Mouse (Mus musculus): ENCODE measurements around the gene Nav2. TPM values are rescaled to one million over a fixed set of nuclear protein-coding genes. Genes with fewer than 3 reads are reported as not detected.

The Nav2 gene
- polyA plus RNA-seq, 1 experiment from 2014 or later = 2.8 TPM

DNA sequence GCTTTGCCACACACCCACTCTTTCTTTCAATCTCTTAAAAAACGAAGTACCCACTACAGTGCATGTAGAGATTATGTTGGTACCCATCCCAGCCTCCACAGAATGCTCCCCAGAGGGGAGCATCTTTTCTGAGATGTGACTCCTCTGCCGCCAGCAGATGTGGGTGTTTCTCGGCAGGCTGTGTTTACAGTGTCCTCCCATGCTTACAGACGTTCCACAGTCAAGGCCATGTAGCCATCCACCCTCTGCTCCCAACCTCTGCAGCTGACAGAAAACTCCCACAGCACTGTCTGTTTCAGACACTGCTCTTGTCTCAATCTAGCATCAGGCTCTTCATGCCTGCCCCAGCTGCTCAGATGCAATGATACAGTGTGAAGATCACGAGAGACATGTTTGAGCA, 46.0 kb downstream of the Nav2 start:
- H3K4me1 ChIP-seq = no peaks in the 10 kb centered on the region

DNA sequence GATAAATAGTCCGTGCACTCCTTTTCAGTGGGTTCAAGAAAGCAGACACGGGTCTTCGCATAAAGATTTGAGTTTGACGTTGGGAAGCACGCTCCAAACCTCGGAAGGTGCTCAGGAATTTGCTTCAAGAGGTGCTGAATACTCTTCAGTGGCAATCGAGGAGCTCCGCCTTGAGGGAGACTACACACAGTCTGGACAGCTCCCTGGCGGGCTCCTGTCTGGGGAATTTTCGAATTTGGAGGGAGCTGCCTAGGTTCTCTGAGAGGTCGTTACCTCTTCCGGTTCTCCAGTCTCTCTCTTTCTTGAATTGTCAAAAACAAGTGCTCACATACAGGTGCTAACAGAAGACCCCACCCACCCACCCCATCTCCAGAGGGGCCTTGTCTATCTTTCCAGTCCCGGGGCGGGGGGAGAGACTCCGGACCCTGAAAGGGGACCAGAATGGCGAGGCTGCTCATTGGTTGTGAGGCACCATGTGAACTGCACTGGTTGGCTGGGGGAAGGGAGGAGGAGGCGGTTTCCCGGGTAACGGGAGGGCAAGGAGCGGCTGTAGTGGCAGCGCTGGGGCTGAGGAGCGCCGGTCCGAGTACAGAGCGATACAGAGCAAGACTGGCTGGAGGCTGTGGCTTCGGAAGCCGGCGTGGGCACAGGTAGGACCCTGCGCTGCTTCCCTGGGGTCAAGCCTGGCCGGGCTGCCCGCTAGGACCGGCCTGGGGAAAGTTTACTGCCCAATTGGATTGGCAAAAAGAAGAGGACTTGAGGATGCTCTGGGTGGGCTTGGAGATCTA, 50.2 kb downstream of the Nav2 start:
- no peaks in the 10 kb centered on the region for H3K36me3 ChIP-seq
- peak; percentile 44; the same call in 1 of the 2 replicates for ATAC-seq
- H3K4me1 ChIP-seq = no peaks in the 10 kb centered on the region
- no peaks in the 10 kb centered on the region for H3K9me3 ChIP-seq (replicated peaks)
- no peak overlapping the region for H3K4me3 ChIP-seq
- 5% methylated on average over 32 of the region's 32 CpGs for WGBS (ENCODE audit: insufficient replicate concordance)
- H3K27me3 ChIP-seq (replicated peaks) = peaks cover 90% of the 10 kb centered on the region
- no peak overlapping the region for H3K27ac ChIP-seq
- peak overlapping the region; percentile 22 for H3K4me2 ChIP-seq
- no peak overlapping the region for H3K9ac ChIP-seq

More for the DNA sequence above, 46.0 kb downstream of the Nav2 start:
- WGBS (ENCODE audit: insufficient replicate concordance) = 54% methylated on average over 5 of the region's 5 CpGs
- Histone ChIP-seq H3K4me2 (no peak overlapping the region), H3K9ac (no peak overlapping the region), H3K27me3 (replicated peaks) (peaks cover 57% of the 10 kb centered on the region), H3K36me3 (no peaks in the 10 kb centered on the region), H3K27ac (no peak overlapping the region), H3K4me3 (no peak overlapping the region), H3K9me3 (replicated peaks) (no peaks in the 10 kb centered on the region)
- no peak for ATAC-seq

DNA sequence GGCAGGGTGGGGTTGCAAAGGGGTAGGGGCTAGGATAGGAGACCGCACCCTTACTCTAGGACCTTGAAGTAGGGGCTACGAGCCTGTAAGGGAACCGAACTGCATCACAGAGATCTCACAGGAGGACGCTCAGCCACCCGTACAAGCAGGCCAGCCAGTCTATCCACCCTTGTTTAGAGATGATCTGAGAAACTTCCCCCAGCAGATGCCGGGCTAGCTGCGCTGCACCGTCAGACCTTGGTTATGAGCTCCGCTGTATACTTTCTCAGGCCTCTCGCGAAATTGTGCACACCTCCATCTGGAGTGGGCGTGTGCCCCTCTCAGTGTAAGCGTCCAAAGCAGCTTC, 50.8 kb downstream of the Nav2 start:
- H3K36me3 ChIP-seq = no peaks in the 10 kb centered on the region
- H3K9me3 ChIP-seq (replicated peaks) = no peaks in the 10 kb centered on the region
- H3K4me3 ChIP-seq = no peak overlapping the region
- 23% methylated on average over 13 of the region's 13 CpGs for whole genome bisulfite sequencing (ENCODE audit: insufficient replicate concordance)
- peaks cover 94% of the 10 kb centered on the region for H3K27me3 ChIP-seq (replicated peaks)
- no peaks in the 10 kb centered on the region for H3K4me1 ChIP-seq
- H3K4me2 ChIP-seq = peak overlapping the region; percentile 22; the same call in 1 of the 2 replicates
- no peak for ATAC-seq
- H3K27ac ChIP-seq = no peak overlapping the region
- no peak overlapping the region for H3K9ac ChIP-seq

DNA sequence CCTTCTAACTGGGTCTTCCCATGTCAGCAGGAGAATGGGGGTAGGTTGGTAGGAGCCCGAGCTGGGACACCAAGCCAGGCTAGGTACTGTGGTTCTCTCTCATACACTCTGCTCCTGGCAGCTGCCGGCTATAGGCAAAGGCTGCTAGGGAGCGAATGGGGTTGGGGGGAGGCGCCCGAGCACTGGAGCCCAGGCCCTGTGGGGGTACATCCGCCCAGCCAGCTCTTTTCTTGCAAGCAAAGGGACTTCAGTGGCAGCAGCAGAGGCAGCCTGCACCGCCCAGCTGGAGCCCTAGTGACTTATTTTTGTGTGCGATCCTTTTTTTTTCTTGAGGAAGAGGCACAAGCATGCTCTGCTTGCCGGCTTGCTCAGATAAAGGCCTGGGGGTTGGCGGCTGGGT, 51.6 kb downstream of the Nav2 start:
- no peak overlapping the region for H3K4me2 ChIP-seq
- no peak overlapping the region for H3K4me3 ChIP-seq
- H3K27ac ChIP-seq = no peak overlapping the region
- 14% methylated on average over 10 of the region's 10 CpGs for WGBS (ENCODE audit: insufficient replicate concordance)
- H3K36me3 ChIP-seq = no peaks in the 10 kb centered on the region
- no peaks in the 10 kb centered on the region for H3K4me1 ChIP-seq
- no peak overlapping the region for H3K9ac ChIP-seq
- ATAC-seq = no peak
- H3K27me3 ChIP-seq (replicated peaks) = peaks cover 95% of the 10 kb centered on the region
- no peaks in the 10 kb centered on the region for H3K9me3 ChIP-seq (replicated peaks)

DNA sequence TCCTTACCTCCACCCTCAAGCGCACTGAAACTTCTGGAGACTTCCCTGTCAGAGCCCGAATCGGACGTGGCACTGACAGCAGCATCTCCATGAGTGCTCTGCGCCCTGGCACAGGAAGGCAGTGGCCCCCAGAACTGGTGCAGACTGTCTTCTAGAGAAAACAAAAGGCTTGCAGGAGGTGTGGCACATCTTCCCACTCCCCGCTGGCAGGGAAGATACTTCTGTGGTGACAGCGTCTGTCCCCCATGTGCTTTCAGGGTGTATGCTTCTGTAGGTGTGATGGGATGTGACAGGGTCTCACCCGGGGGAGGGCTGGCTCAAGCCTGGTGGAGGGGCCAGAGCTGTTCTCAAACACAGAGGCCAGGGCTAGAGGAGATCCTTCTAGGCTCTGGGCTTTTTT, 53.0 kb downstream of the Nav2 start:
- H3K27me3 ChIP-seq (replicated peaks) = peaks cover 97% of the 10 kb centered on the region

DNA sequence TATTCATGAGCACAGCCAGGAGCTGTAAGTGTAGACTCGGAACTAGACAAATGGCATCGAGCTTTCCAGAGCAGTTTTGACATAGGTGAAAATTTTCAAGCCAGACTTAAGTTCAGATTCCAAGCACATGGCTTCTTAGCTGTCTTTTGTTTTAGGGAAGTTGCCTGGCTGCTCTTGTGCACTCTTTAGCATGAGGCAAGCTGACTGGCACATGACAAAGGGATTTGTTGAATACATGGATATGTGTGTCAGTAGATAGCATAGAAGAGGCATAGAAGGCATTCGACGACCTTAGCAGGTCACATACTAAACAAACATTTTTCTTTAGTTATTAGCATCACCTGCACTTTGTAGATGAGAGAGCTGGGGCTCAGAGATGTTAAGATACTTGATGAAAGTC, 53.4 kb downstream of the Nav2 start:
- Histone ChIP-seq H3K4me1 (no peaks in the 10 kb centered on the region), H3K9ac (no peak overlapping the region), H3K9me3 (replicated peaks) (no peaks in the 10 kb centered on the region), H3K4me2 (no peak overlapping the region), H3K27me3 (replicated peaks) (peaks cover 94% of the 10 kb centered on the region), H3K36me3 (no peaks in the 10 kb centered on the region), H3K27ac (no peak overlapping the region), H3K4me3 (no peak overlapping the region)
- ATAC-seq = no peak
- WGBS (ENCODE audit: insufficient replicate concordance) = 54% methylated on average over 4 of the region's 4 CpGs

More for the DNA sequence above, 53.0 kb downstream of the Nav2 start:
- H3K36me3 ChIP-seq = no peaks in the 10 kb centered on the region
- no peak for ATAC-seq
- H3K4me2 ChIP-seq = no peak overlapping the region
- no peaks in the 10 kb centered on the region for H3K9me3 ChIP-seq (replicated peaks)
- H3K9ac ChIP-seq = no peak overlapping the region
- 47% methylated on average over 8 of the region's 8 CpGs for WGBS (ENCODE audit: insufficient replicate concordance)
- no peak overlapping the region for H3K4me3 ChIP-seq
- H3K4me1 ChIP-seq = no peaks in the 10 kb centered on the region
- H3K27ac ChIP-seq = no peak overlapping the region

DNA sequence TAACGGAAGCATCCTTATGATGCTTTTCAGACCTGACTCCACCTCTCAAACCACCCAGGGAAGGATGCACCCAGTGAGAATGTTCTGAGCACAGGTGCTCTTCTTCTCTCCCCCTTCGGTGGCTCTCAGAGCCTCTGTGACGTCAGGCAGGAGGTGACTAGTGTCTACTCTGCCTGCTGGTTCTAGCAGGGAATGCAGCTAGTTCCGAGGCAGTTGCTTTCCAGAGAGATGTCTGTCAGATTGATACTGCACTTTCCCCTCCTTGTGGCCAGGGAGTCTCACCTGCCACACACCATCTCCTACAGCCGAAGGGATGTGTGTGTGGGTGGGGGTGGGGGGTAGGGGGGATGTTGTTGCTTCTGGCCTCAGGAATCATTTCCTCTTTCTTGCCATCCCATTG, 54.6 kb downstream of the Nav2 start:
- Histone ChIP-seq H3K9ac (no peak overlapping the region), H3K4me3 (no peak overlapping the region), H3K27ac (no peak overlapping the region), H3K36me3 (no peaks in the 10 kb centered on the region), H3K4me2 (no peak overlapping the region), H3K27me3 (replicated peaks) (peaks cover 90% of the 10 kb centered on the region), H3K4me1 (no peaks in the 10 kb centered on the region), H3K9me3 (replicated peaks) (no peaks in the 10 kb centered on the region)
- ATAC-seq = no peak
- 34% methylated on average over 5 of the region's 5 CpGs for WGBS (ENCODE audit: insufficient replicate concordance)

DNA sequence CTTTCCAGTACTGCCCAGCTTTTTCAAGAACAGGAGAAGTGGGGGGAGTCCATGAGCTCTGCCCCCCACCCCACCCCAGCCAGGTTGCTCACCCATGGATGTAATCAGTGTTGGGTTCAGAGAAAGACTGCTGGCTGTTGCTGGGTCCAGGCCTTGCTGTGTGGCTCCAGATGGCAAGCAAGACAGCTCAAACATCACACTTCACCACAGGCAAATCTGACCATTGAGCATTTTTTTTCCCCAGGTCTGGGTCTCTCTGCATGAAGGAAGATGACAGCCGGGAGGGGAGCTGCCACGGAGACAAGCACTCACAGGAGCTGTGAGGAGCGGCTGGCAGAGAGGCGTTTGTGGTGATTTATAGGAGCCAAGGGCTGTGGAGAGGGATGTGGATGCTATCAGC, 55.0 kb downstream of the Nav2 start:
- no peak overlapping the region for H3K27ac ChIP-seq
- 50% methylated on average over 4 of the region's 4 CpGs for WGBS (ENCODE audit: insufficient replicate concordance)
- H3K9me3 ChIP-seq (replicated peaks) = no peaks in the 10 kb centered on the region
- peaks cover 89% of the 10 kb centered on the region for H3K27me3 ChIP-seq (replicated peaks)
- H3K4me1 ChIP-seq = no peaks in the 10 kb centered on the region
- H3K9ac ChIP-seq = no peak overlapping the region
- H3K4me2 ChIP-seq = no peak overlapping the region
- no peaks in the 10 kb centered on the region for H3K36me3 ChIP-seq
- no peak for ATAC-seq
- no peak overlapping the region for H3K4me3 ChIP-seq

DNA sequence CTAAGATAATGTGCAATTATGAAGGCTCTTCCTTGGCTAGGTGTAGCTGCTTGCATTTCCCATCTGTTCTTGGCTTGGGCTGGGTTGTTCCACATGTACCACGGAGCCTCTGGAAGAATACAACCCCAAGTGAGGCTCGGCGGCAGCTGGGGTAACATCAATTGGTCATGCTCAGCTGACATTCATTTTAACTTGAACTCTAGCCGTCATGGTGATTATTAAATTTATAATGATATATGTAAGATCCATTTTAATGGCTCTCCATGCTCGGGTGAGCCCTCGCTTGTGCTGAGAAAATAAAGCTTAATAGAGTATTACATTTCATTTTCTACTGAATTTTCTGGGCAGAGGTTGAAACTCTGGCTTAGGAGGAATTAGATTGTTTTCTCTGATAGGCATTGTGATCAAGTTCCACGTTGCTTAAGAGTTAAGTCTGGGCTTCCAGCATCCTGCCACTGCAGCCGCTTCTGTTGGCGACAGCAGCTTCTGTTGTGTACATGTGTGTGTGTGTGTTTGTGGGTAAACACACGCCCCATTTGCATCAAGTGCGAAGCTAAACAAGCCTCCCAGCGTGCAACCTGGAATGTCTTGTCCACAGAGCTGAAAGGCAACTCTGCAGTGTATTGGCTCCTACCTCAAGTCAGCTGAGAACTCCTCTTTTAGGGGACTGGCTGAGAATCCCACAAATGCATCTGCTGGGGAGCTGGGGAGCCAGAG, 57.4 kb downstream of the Nav2 start:
- Histone ChIP-seq H3K27me3 (replicated peaks) (peaks cover 86% of the 10 kb centered on the region), H3K9ac (no peak overlapping the region), H3K27ac (no peak overlapping the region), H3K36me3 (no peaks in the 10 kb centered on the region), H3K4me3 (no peak overlapping the region), H3K9me3 (replicated peaks) (no peaks in the 10 kb centered on the region), H3K4me1 (no peaks in the 10 kb centered on the region), H3K4me2 (no peak overlapping the region)
- no peak for ATAC-seq
- 56% methylated on average over 12 of the region's 12 CpGs for WGBS (ENCODE audit: insufficient replicate concordance)

DNA sequence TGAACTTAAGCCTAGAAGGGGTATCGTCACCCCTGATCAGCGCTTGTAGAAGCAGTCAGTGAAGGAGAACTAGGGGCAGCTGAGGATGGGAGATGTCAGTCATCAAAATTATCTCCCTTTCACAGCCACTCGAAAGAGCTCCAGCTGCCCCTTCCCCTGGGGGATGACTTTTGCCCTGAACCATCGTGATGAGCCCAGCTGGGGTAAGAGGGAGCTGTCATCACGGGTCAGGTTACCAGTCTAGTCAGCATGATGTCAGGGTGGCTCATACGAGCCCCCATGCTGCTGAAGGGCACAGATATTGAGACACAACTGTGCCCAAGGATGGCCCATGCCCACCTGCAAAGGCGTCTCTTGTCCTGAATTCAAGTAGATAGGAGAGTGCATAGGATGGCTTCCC, 72.5 kb downstream of the Nav2 start:
- H3K27ac ChIP-seq = no peak overlapping the region
- no peaks in the 10 kb centered on the region for H3K36me3 ChIP-seq
- no peak overlapping the region for H3K4me2 ChIP-seq
- H3K4me1 ChIP-seq = no peaks in the 10 kb centered on the region
- no peak overlapping the region for H3K4me3 ChIP-seq
- no peak overlapping the region for H3K9ac ChIP-seq
- WGBS (ENCODE audit: insufficient replicate concordance) = 45% methylated on average over 7 of the region's 7 CpGs
- ATAC-seq = no peak
- H3K9me3 ChIP-seq (replicated peaks) = no peaks in the 10 kb centered on the region
- peaks cover 36% of the 10 kb centered on the region; the same call in 1 of the 2 replicates for H3K27me3 ChIP-seq (replicated peaks)

DNA sequence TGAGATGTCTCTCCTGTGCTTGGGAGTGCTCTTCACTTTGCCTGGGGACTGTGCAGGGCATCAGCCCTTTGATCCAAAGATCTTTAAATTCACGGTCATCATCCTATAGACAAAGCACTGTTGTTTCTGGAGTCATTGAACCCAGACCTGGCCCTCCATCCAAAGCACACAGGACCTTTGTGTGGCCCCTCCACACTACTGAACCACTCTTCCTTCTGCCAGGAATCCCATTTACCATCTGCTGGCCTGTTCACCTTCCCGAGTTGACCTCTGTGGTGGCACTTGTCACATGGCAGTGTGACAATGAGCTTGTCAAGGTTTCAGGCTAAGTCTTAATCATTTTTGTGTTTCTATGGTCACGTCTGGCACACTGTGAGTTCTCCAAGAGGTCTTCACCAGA, 73.3 kb downstream of the Nav2 start:
- Histone ChIP-seq H3K36me3 (no peaks in the 10 kb centered on the region), H3K4me3 (no peak overlapping the region), H3K4me1 (no peaks in the 10 kb centered on the region), H3K27ac (no peak overlapping the region), H3K9me3 (replicated peaks) (no peaks in the 10 kb centered on the region), H3K27me3 (replicated peaks) (peaks cover 36% of the 10 kb centered on the region; the same call in 1 of the 2 replicates), H3K4me2 (no peak overlapping the region), H3K9ac (no peak overlapping the region)
- WGBS (ENCODE audit: insufficient replicate concordance) = 47% methylated on average over 3 of the region's 3 CpGs
- ATAC-seq = no peak

DNA sequence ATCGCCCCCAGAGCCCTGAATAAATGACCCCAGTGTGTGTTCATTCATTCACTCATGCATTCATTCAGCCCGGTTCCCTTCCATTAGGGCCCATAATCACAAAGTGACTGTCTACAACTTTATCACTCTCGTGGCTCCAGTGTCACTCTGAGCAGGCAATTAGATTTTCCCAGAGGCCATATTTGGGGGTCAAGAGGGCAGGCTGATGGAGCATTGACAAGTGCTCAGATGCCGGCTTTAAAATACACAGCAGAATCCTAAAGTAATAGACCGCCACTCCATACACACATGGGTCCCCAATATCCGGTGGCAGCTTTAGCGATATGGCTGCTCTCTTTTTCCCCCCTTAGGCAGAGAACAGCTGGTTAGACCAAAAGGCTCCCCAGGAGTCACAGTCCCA, 74.1 kb downstream of the Nav2 start:
- Histone ChIP-seq H3K4me3 (no peak overlapping the region), H3K36me3 (no peaks in the 10 kb centered on the region), H3K27me3 (replicated peaks) (peaks cover 38% of the 10 kb centered on the region), H3K9ac (no peak overlapping the region), H3K4me1 (no peaks in the 10 kb centered on the region), H3K27ac (no peak overlapping the region), H3K4me2 (no peak overlapping the region), H3K9me3 (replicated peaks) (no peaks in the 10 kb centered on the region)
- 70% methylated on average over 7 of the region's 7 CpGs for WGBS (ENCODE audit: insufficient replicate concordance)
- ATAC-seq = no peak

Measured in liver, embryonic 12.5 days (tissue).